Mouse (Mus musculus): Measurements from ENCODE around the gene Mapk11. TPM values are rescaled to one million over a fixed set of nuclear protein-coding genes. Genes with fewer than 3 reads are reported as not detected.
A peak's percentile ranks its signal among the peaks of the same experiment; 100 is the strongest.

Mapk11 gene
- polyA plus RNA-seq, 1 experiment from 2014 or later = 16.1 TPM

- Histone ChIP-seq H3K36me3 (replicated peaks) (peaks cover 39% of the 10 kb centered on the region), H3K4me1 (peaks cover 88% of the 10 kb centered on the region)
Observed at GRCm38 (mm10) chr15:89180081-89180541, 30.7 kb upstream of the Mapk11 start.

GRCm38 (mm10) chr15:89179630-89179964 is 30.2 kb upstream of the Mapk11 start:
- 5% methylated on average over 6 of the region's 6 CpGs for WGBS
- no peak for DNase-seq (ENCODE audit: low spot score)
- H3K27me3 ChIP-seq (replicated peaks; ENCODE audit: low read depth, poor library complexity, severe bottlenecking) = no peaks in the 10 kb centered on the region
- H3K36me3 ChIP-seq (replicated peaks) = peaks cover 34% of the 10 kb centered on the region
- peak overlapping the region; percentile 84 for H3K4me3 ChIP-seq
- H3K27ac ChIP-seq (replicated peaks) = peak overlapping the region; percentile 98
- no peaks in the 10 kb centered on the region for H3K9me3 ChIP-seq
- H3K4me1 ChIP-seq = peaks cover 88% of the 10 kb centered on the region

More at GRCm38 (mm10) chr15:89180081-89180541, 30.7 kb upstream of the Mapk11 start:
- under 1% methylated on average over 26 of the region's 26 CpGs for WGBS
- no peaks in the 10 kb centered on the region for H3K27me3 ChIP-seq (replicated peaks; ENCODE audit: low read depth, poor library complexity, severe bottlenecking)
- peak overlapping the region; percentile 98 for H3K27ac ChIP-seq (replicated peaks)
- no peak for DNase-seq (ENCODE audit: low spot score)
- no peaks in the 10 kb centered on the region for H3K9me3 ChIP-seq
- peak overlapping the region; percentile 84 for H3K4me3 ChIP-seq

- Histone ChIP-seq H3K27ac (replicated peaks) (peak overlapping the region; percentile 98), H3K27me3 (replicated peaks; ENCODE audit: low read depth, poor library complexity, severe bottlenecking) (no peaks in the 10 kb centered on the region), H3K36me3 (replicated peaks) (peaks cover 29% of the 10 kb centered on the region), H3K4me1 (peaks cover 88% of the 10 kb centered on the region), H3K4me3 (peak overlapping the region; percentile 84), H3K9me3 (no peaks in the 10 kb centered on the region)
- peak; percentile 83 for DNase-seq (ENCODE audit: low spot score)
- WGBS = 4% methylated on average over 16 of the region's 16 CpGs
Observed at GRCm38 (mm10) chr15:89178954-89179629, 29.7 kb upstream of the Mapk11 start.

GRCm38 (mm10) chr15:89178260-89178860 is 28.9 kb upstream of the Mapk11 start:
- no peak for DNase-seq (ENCODE audit: low spot score)
- Histone ChIP-seq H3K27ac (replicated peaks) (peak overlapping the region; percentile 98), H3K9me3 (no peaks in the 10 kb centered on the region), H3K4me3 (peak overlapping the region; percentile 84), H3K4me1 (peaks cover 89% of the 10 kb centered on the region), H3K36me3 (replicated peaks) (peaks cover 22% of the 10 kb centered on the region), H3K27me3 (replicated peaks; ENCODE audit: low read depth, poor library complexity, severe bottlenecking) (no peaks in the 10 kb centered on the region)
- WGBS = 73% methylated on average over 7 of the region's 7 CpGs

- WGBS = 73% methylated on average over 4 of the region's 4 CpGs
- no peak for DNase-seq (ENCODE audit: low spot score)
- no peaks in the 10 kb centered on the region for H3K9me3 ChIP-seq
- no peaks in the 10 kb centered on the region for H3K27me3 ChIP-seq (replicated peaks; ENCODE audit: low read depth, poor library complexity, severe bottlenecking)
- H3K27ac ChIP-seq (replicated peaks) = peak overlapping the region; percentile 73
- peaks cover 20% of the 10 kb centered on the region; the same call in 1 of the 2 replicates for H3K36me3 ChIP-seq (replicated peaks)
- peaks cover 91% of the 10 kb centered on the region for H3K4me1 ChIP-seq
- peak overlapping the region; percentile 84 for H3K4me3 ChIP-seq
Observed at GRCm38 (mm10) chr15:89177576-89178259, 28.3 kb upstream of the Mapk11 start.

- no peak for DNase-seq (ENCODE audit: low spot score)
- 18% methylated on average over 5 of the region's 5 CpGs for WGBS
- no peaks in the 10 kb centered on the region for H3K9me3 ChIP-seq
- no peaks in the 10 kb centered on the region for H3K27me3 ChIP-seq (replicated peaks; ENCODE audit: low read depth, poor library complexity, severe bottlenecking)
- H3K4me3 ChIP-seq = peak overlapping the region; percentile 84
- H3K36me3 ChIP-seq (replicated peaks) = peaks cover 20% of the 10 kb centered on the region; the same call in 1 of the 2 replicates
- peaks cover 91% of the 10 kb centered on the region for H3K4me1 ChIP-seq
- H3K27ac ChIP-seq (replicated peaks) = peak overlapping the region; percentile 73
Observed at GRCm38 (mm10) chr15:89177121-89177520, 27.7 kb upstream of the Mapk11 start.

GRCm38 (mm10) chr15:89175411-89176155 is 26.2 kb upstream of the Mapk11 start:
- Histone ChIP-seq H3K27ac (replicated peaks) (no peak overlapping the region), H3K36me3 (replicated peaks) (peaks cover 32% of the 10 kb centered on the region), H3K4me1 (peaks cover 91% of the 10 kb centered on the region), H3K9me3 (no peaks in the 10 kb centered on the region), H3K4me3 (peak overlapping the region; percentile 76; the same call in 1 of the 2 replicates), H3K27me3 (replicated peaks; ENCODE audit: low read depth, poor library complexity, severe bottlenecking) (no peaks in the 10 kb centered on the region)
- no peak for DNase-seq (ENCODE audit: low spot score)
- 85% methylated on average over 13 of the region's 13 CpGs for WGBS

GRCm38 (mm10) chr15:89174889-89175339 is 25.5 kb upstream of the Mapk11 start:
- Histone ChIP-seq H3K9me3 (no peaks in the 10 kb centered on the region), H3K4me1 (peaks cover 97% of the 10 kb centered on the region), H3K4me3 (peak overlapping the region; percentile 76; the same call in 1 of the 2 replicates), H3K27me3 (replicated peaks; ENCODE audit: low read depth, poor library complexity, severe bottlenecking) (no peaks in the 10 kb centered on the region), H3K27ac (replicated peaks) (no peak overlapping the region), H3K36me3 (replicated peaks) (peaks cover 39% of the 10 kb centered on the region)
- WGBS = 60% methylated on average over 11 of the region's 11 CpGs
- DNase-seq (ENCODE audit: low spot score) = no peak

GRCm38 (mm10) chr15:89173906-89174214 is 24.4 kb upstream of the Mapk11 start:
- Histone ChIP-seq H3K9me3 (no peaks in the 10 kb centered on the region), H3K27ac (replicated peaks) (peak overlapping the region; percentile 86), H3K36me3 (replicated peaks) (peaks cover 49% of the 10 kb centered on the region), H3K4me1 (peaks cover 99% of the 10 kb centered on the region), H3K27me3 (replicated peaks; ENCODE audit: low read depth, poor library complexity, severe bottlenecking) (no peaks in the 10 kb centered on the region), H3K4me3 (peak overlapping the region; percentile 76)
- peak; percentile 80 for DNase-seq (ENCODE audit: low spot score)
- under 1% methylated on average over 15 of the region's 15 CpGs for WGBS

GRCm38 (mm10) chr15:89173024-89173905 is 23.8 kb upstream of the Mapk11 start:
- under 1% methylated on average over 65 of the region's 65 CpGs for WGBS
- DNase-seq (ENCODE audit: low spot score) = peak; percentile 77
- H3K4me1 ChIP-seq = peaks cover 96% of the 10 kb centered on the region
- H3K36me3 ChIP-seq (replicated peaks) = peaks cover 50% of the 10 kb centered on the region
- no peaks in the 10 kb centered on the region for H3K9me3 ChIP-seq
- peak overlapping the region; percentile 76 for H3K4me3 ChIP-seq
- H3K27me3 ChIP-seq (replicated peaks; ENCODE audit: low read depth, poor library complexity, severe bottlenecking) = no peaks in the 10 kb centered on the region
- H3K27ac ChIP-seq (replicated peaks) = peak overlapping the region; percentile 86

GRCm38 (mm10) chr15:89172276-89172935 is 23.0 kb upstream of the Mapk11 start:
- peaks cover 88% of the 10 kb centered on the region for H3K4me1 ChIP-seq

More at GRCm38 (mm10) chr15:89172276-89172935, 23.0 kb upstream of the Mapk11 start:
- DNase-seq (ENCODE audit: low spot score) = no peak
- no peaks in the 10 kb centered on the region for H3K9me3 ChIP-seq
- no peaks in the 10 kb centered on the region for H3K27me3 ChIP-seq (replicated peaks; ENCODE audit: low read depth, poor library complexity, severe bottlenecking)
- peak overlapping the region; percentile 86 for H3K27ac ChIP-seq (replicated peaks)
- peak overlapping the region; percentile 76 for H3K4me3 ChIP-seq
- H3K36me3 ChIP-seq (replicated peaks) = peaks cover 56% of the 10 kb centered on the region
- 33% methylated on average over 17 of the region's 17 CpGs for WGBS

All from embryonic facial prominence, embryonic 10.5 days (tissue).